Mouse (Mus musculus): ENCODE results near the gene Trim56.

DNA sequence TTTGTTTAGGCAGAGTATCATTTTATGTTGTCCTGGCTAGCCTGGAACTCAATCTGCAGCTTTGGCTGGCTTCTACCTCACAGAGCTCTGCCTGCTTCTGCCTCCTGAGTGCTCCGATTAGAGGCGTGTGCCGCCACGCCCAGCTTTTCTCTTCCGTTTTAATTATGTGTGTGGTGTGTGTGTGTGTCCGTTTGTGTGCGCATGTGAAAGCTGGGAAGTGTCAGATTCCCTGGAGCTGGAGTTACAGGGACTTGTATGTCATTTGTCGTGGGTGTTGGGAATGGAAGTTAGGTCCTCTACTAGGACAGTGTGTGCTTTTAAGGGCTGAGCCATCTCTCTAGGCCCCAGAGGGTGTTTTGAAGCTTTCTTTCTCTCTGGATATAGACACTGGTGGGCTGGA, 42.9 kb downstream of the Trim56 start:
- TF ChIP-seq MYOD1 (IDR thresholded peaks at IDR 0.05; ENCODE audit: control insufficient read depth in 1 of 3, insufficient read length in 2 of 3, low read depth in 2 of 3) (no peak), USF1 (IDR thresholded peaks at IDR 0.05; ENCODE audit: low read depth) (no peak)
